Mouse (Mus musculus) MEL (cell line): Measurements from ENCODE around the gene Slc7a6os. TPM values are rescaled to one million over a fixed set of nuclear protein-coding genes. Genes with fewer than 3 reads are reported as not detected.

Experiments
- DNase-seq: peaks from one replicate; pipeline ENCODE4 v3.0.0; 2011; ENCODE audit warnings: low read depth, low spot score
- H3K27ac ChIP-seq: 2 replicates; pipeline ENCODE4 v1.5.1; 2012; ENCODE audit warnings: low read depth, mild to moderate bottlenecking, control low read depth, low read length, moderate library complexity; ENCODE audit not compliant: control insufficient read depth
- H3K27me3 ChIP-seq, 2 experiments: fragments of 150-350 bp in 1 of 2; sonication (generic) in 1 of 2; 2 replicates each; pipeline ENCODE4 v1.6.1; 2012; ENCODE audit warnings: low read length in 2 of 2, mild to moderate bottlenecking in 2 of 2, improper control_type of control experiment in 1 of 2, moderate library complexity in 1 of 2; ENCODE audit not compliant: insufficient read depth in 2 of 2, control insufficient read depth in 1 of 2
- H3K36me3 ChIP-seq, 2 experiments: 2 replicates each; pipeline ENCODE4 v1.6.1; 2012 to 2014; ENCODE audit warnings: low read length in 2 of 2, improper control_type of control experiment in 1 of 2, inconsistent platforms in 1 of 2, mild to moderate bottlenecking in 1 of 2; ENCODE audit not compliant: insufficient read depth in 2 of 2, control insufficient read depth in 1 of 2
- H3K4me1 ChIP-seq, 2 experiments: fragments of 150-350 bp in 1 of 2; sonication (generic) in 1 of 2; 2 replicates each; pipeline ENCODE4 v1.6.1; 2012; ENCODE audit warnings: low read length in 2 of 2, improper control_type of control experiment in 1 of 2, mild to moderate bottlenecking in 1 of 2; ENCODE audit not compliant: insufficient read depth in 2 of 2, control insufficient read depth in 1 of 2
- H3K4me3 ChIP-seq, 2 experiments: fragments of 150-350 bp in 1 of 2; sonication (generic) in 1 of 2; 2 replicates each; pipeline ENCODE4 v1.5.1; 2012; ENCODE audit warnings: low read depth in 2 of 2, low read length in 2 of 2, mild to moderate bottlenecking in 2 of 2, moderate library complexity in 2 of 2, control low read depth in 1 of 2, improper control_type of control experiment in 1 of 2; ENCODE audit not compliant: control insufficient read depth in 1 of 2, insufficient read depth in 1 of 2
- H3K79me2 ChIP-seq: 2 replicates; pipeline ENCODE4 v1.6.1; 2012; ENCODE audit warnings: mild to moderate bottlenecking, low read length, moderate library complexity; ENCODE audit not compliant: control insufficient read depth, poor library complexity, insufficient read depth
- H3K9ac ChIP-seq: 2 replicates; pipeline ENCODE4 v1.6.1; 2012; ENCODE audit warnings: low read depth, mild to moderate bottlenecking, control low read depth, low read length, moderate library complexity; ENCODE audit not compliant: control insufficient read depth, poor library complexity, severe bottlenecking
- H3K9me3 ChIP-seq: fragments of 150-350 bp; sonication (generic); replicated peaks from 2 replicates; pipeline ENCODE4 v1.6.1; 2012; ENCODE audit warnings: mild to moderate bottlenecking, low read length, improper control_type of control experiment, moderate library complexity; ENCODE audit not compliant: insufficient read depth
- CHD2 ChIP-seq: IDR thresholded peaks from 2 replicates; pipeline ENCODE4 v1.6.1; 2011; ENCODE audit warnings: low read length, improper control_type of control experiment
- E2F4 ChIP-seq: IDR thresholded peaks from 2 replicates; pipeline ENCODE4 v1.6.1; 2011; ENCODE audit warnings: low read depth, low read length, improper control_type of control experiment, borderline replicate concordance
- ELF1 ChIP-seq: IDR thresholded peaks from 2 replicates; pipeline ENCODE4 v1.6.1; 2014; ENCODE audit warnings: low read depth, mild to moderate bottlenecking, inconsistent platforms, low read length, improper control_type of control experiment, moderate library complexity
- ETS1 ChIP-seq: IDR thresholded peaks from 2 replicates; pipeline ENCODE4 v1.6.1; 2012; ENCODE audit warnings: low read depth, mild to moderate bottlenecking, inconsistent platforms, low read length, improper control_type of control experiment, moderate library complexity
- GABPA ChIP-seq: IDR thresholded peaks from 2 replicates; pipeline ENCODE4 v1.6.1; 2012; ENCODE audit warnings: low read depth, mild to moderate bottlenecking, inconsistent platforms, low read length, improper control_type of control experiment, moderate library complexity
- JUND ChIP-seq: IDR thresholded peaks from 2 replicates; pipeline ENCODE4 v1.6.1; 2011; ENCODE audit warnings: low read depth, mild to moderate bottlenecking, improper control_type of control experiment, low read length
- MAFK ChIP-seq: IDR thresholded peaks from 2 replicates; pipeline ENCODE4 v1.6.1; 2011; ENCODE audit warnings: low read depth, mild to moderate bottlenecking, low read length, improper control_type of control experiment, borderline replicate concordance
- MAZ ChIP-seq: IDR thresholded peaks from 2 replicates; pipeline ENCODE4 v1.6.1; 2012; ENCODE audit warnings: low read depth, mild to moderate bottlenecking, inconsistent platforms, low read length, improper control_type of control experiment
- MXI1 ChIP-seq: IDR thresholded peaks from 2 replicates; pipeline ENCODE4 v1.6.1; 2011; ENCODE audit warnings: mild to moderate bottlenecking, low read depth, low read length, improper control_type of control experiment
- MYC ChIP-seq: IDR thresholded peaks from 2 replicates; pipeline ENCODE4 v1.6.1; 2011; ENCODE audit warnings: low read depth, mild to moderate bottlenecking, low read length, improper control_type of control experiment, moderate library complexity
- NRF1 ChIP-seq: IDR thresholded peaks from 2 replicates; pipeline ENCODE4 v1.6.1; 2014; ENCODE audit warnings: low read depth, mild to moderate bottlenecking, inconsistent platforms, low read length, improper control_type of control experiment, moderate library complexity; ENCODE audit not compliant: poor library complexity, insufficient read depth, severe bottlenecking
- POLR2AphosphoS2 ChIP-seq: IDR thresholded peaks from 2 replicates; pipeline ENCODE4 v1.6.1; 2011; ENCODE audit warnings: low read length, improper control_type of control experiment
- RAD21 ChIP-seq: IDR thresholded peaks from 2 replicates; pipeline ENCODE4 v1.6.1; 2011; ENCODE audit warnings: mild to moderate bottlenecking, low read depth, low read length, improper control_type of control experiment
- TAL1 ChIP-seq: IDR thresholded peaks from 2 replicates; pipeline ENCODE4 v1.6.1; 2012; ENCODE audit warnings: mild to moderate bottlenecking, inconsistent platforms, low read length, moderate library complexity, mixed read lengths
- TCF12 ChIP-seq: IDR thresholded peaks from 2 replicates; pipeline ENCODE4 v1.6.1; 2014; ENCODE audit warnings: low read depth, mild to moderate bottlenecking, inconsistent platforms, low read length, improper control_type of control experiment, moderate library complexity
- UBTF ChIP-seq: IDR thresholded peaks from 2 replicates; pipeline ENCODE4 v1.6.1; 2012; ENCODE audit warnings: low read depth, mild to moderate bottlenecking, inconsistent platforms, low read length, improper control_type of control experiment, moderate library complexity, borderline replicate concordance; ENCODE audit not compliant: insufficient read depth
- USF1 ChIP-seq: IDR thresholded peaks from 2 replicates; pipeline ENCODE4 v1.6.1; 2014; ENCODE audit warnings: low read depth, mild to moderate bottlenecking, inconsistent platforms, low read length, improper control_type of control experiment, moderate library complexity
- USF2 ChIP-seq, 2 experiments: IDR thresholded peaks; 2 replicates each; pipeline ENCODE4 v1.6.1; 2011 to 2012; ENCODE audit warnings: improper control_type of control experiment in 2 of 2, low read length in 2 of 2, borderline replicate concordance in 1 of 2, inconsistent platforms in 1 of 2, low read depth in 1 of 2, mild to moderate bottlenecking in 1 of 2; ENCODE audit not compliant: insufficient read depth in 1 of 2
- ZKSCAN1 ChIP-seq: IDR thresholded peaks from 2 replicates; pipeline ENCODE4 v1.6.1; 2012; ENCODE audit warnings: low read depth, mild to moderate bottlenecking, inconsistent platforms, low read length, improper control_type of control experiment, moderate library complexity
- ZMIZ1 ChIP-seq: IDR thresholded peaks from 2 replicates; pipeline ENCODE4 v1.6.1; 2012; ENCODE audit warnings: low read depth, mild to moderate bottlenecking, inconsistent platforms, low read length, improper control_type of control experiment, moderate library complexity
- ZNF384 ChIP-seq: IDR thresholded peaks from 2 replicates; pipeline ENCODE4 v1.6.1; 2012; ENCODE audit warnings: low read depth, mild to moderate bottlenecking, inconsistent platforms, low read length, improper control_type of control experiment
- polyA plus RNA-seq, 2 experiments: library from polyadenylated mRNA; stranded (reverse) in 1 of 2; unstranded in 1 of 2; fragments of >175 nt in 1 of 2; fragments of >200 nt in 1 of 2; gene quantifications; 2 replicates each; pipeline versions ENCODE4 v1.2.1 to v1.2.4; 2012; ENCODE audit warnings: low replicate concordance in 2 of 2, low read depth in 1 of 2; ENCODE audit not compliant: insufficient read length in 2 of 2, insufficient read depth in 1 of 2, missing spikeins in 1 of 2
- total RNA-seq: library from RNA; depleted of rRNA; stranded (reverse); fragments of 300-350 nt; gene quantifications from 2 replicates; pipeline ENCODE4 v1.2.3, GENCODE M21; 2012

The Slc7a6os gene
- total and polyA plus RNA-seq, 3 experiments, result 52.0 to 53.6 TPM; not detected in 1

DNA sequence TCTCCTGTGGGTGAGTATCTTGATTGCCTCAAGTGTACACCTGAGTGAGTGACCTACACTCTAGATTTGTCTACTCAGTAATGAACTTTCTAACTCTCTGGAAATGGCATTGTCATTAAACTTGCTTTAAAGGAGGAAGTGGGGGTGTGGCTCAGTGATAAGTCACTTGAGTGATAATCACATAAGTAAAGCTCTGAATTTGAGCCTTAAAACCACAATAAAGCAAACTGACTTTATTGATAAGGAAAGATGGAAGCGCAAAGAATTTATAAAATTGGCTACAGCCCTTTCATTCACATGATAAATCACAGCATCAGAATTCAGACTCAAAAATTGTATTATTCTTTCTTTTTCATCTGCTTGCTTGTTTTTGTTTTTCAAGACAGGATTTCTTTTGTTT, 53.3 kb downstream of the Slc7a6os start (continued):
- no peak for TF ChIP-seq ZKSCAN1

DNA sequence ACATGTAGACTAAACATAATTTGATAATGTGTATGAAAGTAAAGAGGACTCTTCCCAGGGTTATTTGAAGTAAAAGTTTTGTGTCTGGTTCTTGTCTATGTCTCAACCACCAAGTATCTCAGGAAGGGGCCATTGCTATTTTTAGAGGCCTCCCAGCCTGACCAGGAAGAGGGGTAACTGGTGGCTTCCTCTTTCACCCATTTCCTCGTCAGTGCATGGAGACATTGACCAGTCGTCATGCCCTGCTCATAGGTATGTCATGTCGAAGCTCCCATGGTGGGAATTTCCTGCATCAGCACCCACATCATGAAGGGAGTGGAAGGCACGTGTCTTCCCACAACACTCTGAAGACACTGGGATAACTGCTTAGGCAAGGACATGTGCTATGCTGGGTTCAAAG, 57.9 kb downstream of the Slc7a6os start:
- Histone ChIP-seq H3K36me3 (peaks cover 0 to 23% of the 10 kb centered on the region in 2 experiments; a peak in 2 of 4 replicates), H3K79me2 (peaks cover 2% of the 10 kb centered on the region; the same call in 1 of the 2 replicates), H3K9ac (no peak overlapping the region), H3K4me3 (no peak overlapping the region), H3K9me3 (no peaks in the 10 kb centered on the region), H3K27ac (no peak overlapping the region), H3K27me3 (no peaks in the 10 kb centered on the region), H3K4me1 (peaks cover 0 to 26% of the 10 kb centered on the region in 2 experiments; a peak in 3 of 4 replicates)
- no peak for DNase-seq
- no peak for TF ChIP-seq ZKSCAN1
- no peak for TF ChIP-seq USF1
- TF ChIP-seq E2F4, result no peak
- TF ChIP-seq TAL1, result no peak
- TF ChIP-seq MYC, result no peak
- no peak for TF ChIP-seq NRF1
- TF ChIP-seq USF2 (IDR thresholded peaks at IDR 0.05; ENCODE audit: borderline replicate concordance in 1 of 2, insufficient read depth in 1 of 2, low read depth in 1 of 2, low read length in 2 of 2), result no peak
- TF ChIP-seq GABPA, result no peak
- no peak for TF ChIP-seq CHD2
- TF ChIP-seq MAZ, result no peak
- TF ChIP-seq MXI1, result no peak

DNA sequence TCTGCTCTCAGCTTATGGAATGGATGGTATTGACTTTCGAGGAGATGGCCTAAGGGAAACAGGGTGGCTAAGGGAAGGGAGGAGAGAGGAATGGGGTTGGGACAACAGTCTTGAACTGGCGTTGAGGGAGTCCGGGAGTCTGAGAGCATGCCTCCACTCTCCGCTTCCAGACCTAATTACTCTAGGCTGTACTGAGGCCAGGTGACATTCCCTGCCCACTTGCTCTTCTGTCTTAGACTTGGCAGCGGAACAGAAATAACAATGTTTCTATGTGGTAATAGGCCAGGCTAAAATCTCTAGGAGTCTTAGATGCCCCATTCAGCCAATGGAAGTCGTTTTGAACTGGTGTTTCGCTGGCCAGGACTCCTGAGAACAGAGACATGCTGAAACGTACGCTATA, 59.7 kb downstream of the Slc7a6os start:
- peak overlapping the region; percentile 76 for H3K9ac ChIP-seq
- H3K27me3 ChIP-seq, result no peaks in the 10 kb centered on the region
- H3K79me2 ChIP-seq, result peaks cover 2% of the 10 kb centered on the region; the same call in 1 of the 2 replicates
- H3K27ac ChIP-seq, result no peak overlapping the region
- H3K4me3 ChIP-seq, result peak overlapping the region; percentile 59 to 87
- H3K9me3 ChIP-seq, result no peaks in the 10 kb centered on the region
- peaks cover 0 to 20% of the 10 kb centered on the region in 2 experiments; a peak in 2 of 4 replicates for H3K36me3 ChIP-seq
- TF ChIP-seq ELF1 (no peak), CHD2 (no peak), ZMIZ1 (no peak), USF1 (no peak), RAD21 (no peak), TCF12 (no peak), ZNF384 (no peak), UBTF (no peak), MAFK (no peak), POLR2AphosphoS2 (no peak), JUND (no peak), ETS1 (no peak)
- peaks cover 0 to 26% of the 10 kb centered on the region in 2 experiments; a peak in 3 of 4 replicates for H3K4me1 ChIP-seq
- no peak for DNase-seq
